Mouse (Mus musculus) forebrain, embryonic 15.5 days (tissue): ENCODE results near the gene Tmprss6. TPM values are rescaled to one million over a fixed set of nuclear protein-coding genes. Genes with fewer than 3 reads are reported as not detected.

Experiments used
- ATAC-seq: fragments of 200-750 bp; cut with Nextera tagmentation; replicated peaks from 2 replicates; pipeline ENCODE4 v1.8.0; 2017; ENCODE audit warnings: mild to moderate bottlenecking, moderate TSS enrichment, moderate library complexity
- H3K27ac ChIP-seq: fragments of 300-500 bp; sonication (generic); replicated peaks from 2 replicates; pipeline ENCODE4 v1.5.1; 2015; ENCODE audit warnings: mild to moderate bottlenecking, inconsistent platforms
- H3K27me3 ChIP-seq: fragments of 300-500 bp; sonication (generic); 2 replicates; pipeline ENCODE4 v1.6.1; 2015; ENCODE audit warnings: inconsistent platforms
- H3K36me3 ChIP-seq: fragments of 300-500 bp; sonication (generic); 2 replicates; pipeline ENCODE4 v1.6.1; 2015; ENCODE audit warnings: mild to moderate bottlenecking, inconsistent platforms
- H3K4me1 ChIP-seq: fragments of 300-500 bp; sonication (generic); 2 replicates; pipeline ENCODE4 v1.6.1; 2015; ENCODE audit warnings: inconsistent platforms
- H3K4me2 ChIP-seq: fragments of 300-500 bp; sonication (generic); replicated peaks from 2 replicates; pipeline ENCODE4 v1.6.1; 2015; ENCODE audit warnings: mild to moderate bottlenecking, inconsistent platforms
- H3K4me3 ChIP-seq: fragments of 300-500 bp; sonication (generic); 2 replicates; pipeline ENCODE4 v1.5.1; 2015; ENCODE audit warnings: mild to moderate bottlenecking, inconsistent platforms
- H3K9ac ChIP-seq: fragments of 300-500 bp; sonication (generic); replicated peaks from 2 replicates; pipeline ENCODE4 v1.6.1; 2015; ENCODE audit warnings: mild to moderate bottlenecking, inconsistent platforms
- H3K9me3 ChIP-seq: fragments of 300-500 bp; sonication (generic); 2 replicates; pipeline ENCODE4 v1.6.1; 2016; ENCODE audit warnings: inconsistent platforms
- WGBS: fragments of 180-500 bp; shearing (Covaris S2); methylation state at CpG from one replicate; pipeline ENCODE4 v1.1.7; 2015; ENCODE audit warnings: mixed read lengths; 5-methylcytosine and 5-hydroxymethylcytosine counted together
- polyA plus RNA-seq: library from polyadenylated mRNA; unstranded; fragments of >200 nt; fragmentation: Nextera tagmentation; extraction: Ambion mirVana; gene quantifications from 2 replicates; pipeline ENCODE4 v1.2.1, GENCODE M21; 2015

The Tmprss6 gene
- polyA plus RNA-seq, 1 experiment from 2014 or later, result 0.34 TPM

DNA sequence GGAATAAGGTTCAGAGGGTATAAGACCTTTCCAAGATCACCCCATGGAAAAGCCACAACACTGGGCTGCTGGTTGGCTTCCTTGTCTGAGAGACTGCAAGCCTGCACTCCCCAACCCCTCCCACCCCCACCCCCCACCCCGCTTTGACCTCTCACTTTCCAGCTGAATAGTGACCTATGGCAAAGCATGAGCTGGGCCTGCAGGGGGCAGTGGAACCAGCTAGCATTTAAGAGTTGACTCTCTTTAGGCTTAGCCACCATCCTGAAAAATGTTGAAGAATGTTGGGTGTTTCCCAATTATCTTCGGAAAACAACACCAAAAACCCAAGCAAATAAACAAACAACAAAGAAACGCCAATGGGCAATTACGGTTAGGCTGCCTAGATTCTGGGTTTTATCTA, 43.2 kb downstream of the Tmprss6 start:
- H3K9me3 ChIP-seq, result no peaks in the 10 kb centered on the region
- H3K4me2 ChIP-seq, result no peak overlapping the region
- no peak for ATAC-seq
- H3K4me3 ChIP-seq, result no peak overlapping the region
- WGBS, result 72% methylated on average over 4 of the region's 4 CpGs
- no peaks in the 10 kb centered on the region for H3K36me3 ChIP-seq
- H3K27me3 ChIP-seq, result no peaks in the 10 kb centered on the region
- H3K27ac ChIP-seq, result no peak overlapping the region
- no peak overlapping the region for H3K9ac ChIP-seq
- peaks cover 13% of the 10 kb centered on the region for H3K4me1 ChIP-seq

DNA sequence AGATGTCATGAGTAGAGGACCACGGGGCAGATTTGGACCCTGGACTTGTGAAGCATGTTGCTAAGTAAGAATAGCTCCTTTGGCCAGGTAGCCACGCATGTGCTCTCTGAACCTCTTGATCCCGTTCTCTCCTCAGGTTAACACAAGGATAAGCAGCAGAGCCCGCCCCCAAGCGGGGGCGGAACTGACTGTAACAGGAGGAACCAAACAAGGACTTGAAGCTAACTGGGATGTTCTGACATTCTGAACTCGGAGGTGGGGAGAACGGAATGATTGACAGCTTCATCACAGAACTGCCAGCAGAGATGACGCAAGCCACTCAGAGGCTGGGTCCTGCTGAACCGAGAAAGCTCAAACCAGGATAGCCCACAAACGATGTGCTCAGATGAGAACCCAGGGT, 43.9 kb downstream of the Tmprss6 start:
- no peaks in the 10 kb centered on the region for H3K9me3 ChIP-seq
- H3K4me3 ChIP-seq, result no peak overlapping the region
- WGBS, result 31% methylated on average over 11 of the region's 11 CpGs
- no peak for ATAC-seq
- no peaks in the 10 kb centered on the region for H3K27me3 ChIP-seq
- H3K4me1 ChIP-seq, result peaks cover 6% of the 10 kb centered on the region
- H3K36me3 ChIP-seq, result no peaks in the 10 kb centered on the region
- H3K27ac ChIP-seq, result no peak overlapping the region
- H3K4me2 ChIP-seq, result no peak overlapping the region
- no peak overlapping the region for H3K9ac ChIP-seq

GRCm38 (mm10) chr15:78422046-78422956, 46.1 kb downstream of the Tmprss6 start:
- Histone ChIP-seq H3K9ac (no peak overlapping the region), H3K36me3 (no peaks in the 10 kb centered on the region), H3K4me3 (no peak overlapping the region), H3K4me2 (no peak overlapping the region), H3K27ac (no peak overlapping the region), H3K9me3 (no peaks in the 10 kb centered on the region), H3K27me3 (no peaks in the 10 kb centered on the region), H3K4me1 (no peaks in the 10 kb centered on the region; the same call in 1 of the 2 replicates)
- 16% methylated on average over 16 of the region's 16 CpGs for WGBS
- peak; percentile 77 for ATAC-seq

GRCm38 (mm10) chr15:78420395-78420794, 48.0 kb downstream of the Tmprss6 start:
- no peak overlapping the region for H3K4me3 ChIP-seq
- no peak for ATAC-seq
- no peaks in the 10 kb centered on the region for H3K9me3 ChIP-seq
- WGBS, result 78% methylated on average over 13 of the region's 13 CpGs
- H3K4me2 ChIP-seq, result no peak overlapping the region
- H3K9ac ChIP-seq, result no peak overlapping the region
- H3K36me3 ChIP-seq, result no peaks in the 10 kb centered on the region
- no peak overlapping the region for H3K27ac ChIP-seq
- no peaks in the 10 kb centered on the region for H3K27me3 ChIP-seq
- no peaks in the 10 kb centered on the region; the same call in 1 of the 2 replicates for H3K4me1 ChIP-seq

DNA sequence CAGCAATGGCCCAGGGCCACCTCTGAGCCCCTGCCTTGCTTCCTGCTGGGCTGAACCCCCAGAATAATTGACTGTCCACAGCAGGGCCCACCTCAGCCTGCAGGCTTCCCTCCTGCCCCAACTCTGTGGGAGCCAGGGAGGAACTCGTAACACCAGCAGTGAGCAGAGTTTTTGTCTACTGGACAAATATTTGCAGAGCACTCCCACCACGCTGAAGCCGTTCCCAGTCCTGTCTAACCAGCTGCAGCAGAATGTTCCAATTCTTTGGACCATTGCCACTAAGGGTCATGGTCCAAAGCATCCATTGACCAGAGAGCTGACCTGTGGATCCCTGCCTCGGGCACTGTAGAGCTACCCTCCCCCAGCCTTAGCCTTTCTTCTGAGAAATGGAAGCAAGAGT, 51.5 kb downstream of the Tmprss6 start:
- no peak overlapping the region for H3K9ac ChIP-seq
- ATAC-seq, result no peak
- H3K9me3 ChIP-seq, result no peaks in the 10 kb centered on the region
- H3K27ac ChIP-seq, result no peak overlapping the region
- no peaks in the 10 kb centered on the region for H3K4me1 ChIP-seq
- H3K27me3 ChIP-seq, result no peaks in the 10 kb centered on the region
- H3K4me3 ChIP-seq, result no peak overlapping the region
- no peak overlapping the region for H3K4me2 ChIP-seq
- WGBS, result 14% methylated on average over 4 of the region's 4 CpGs
- no peaks in the 10 kb centered on the region; the same call in 1 of the 2 replicates for H3K36me3 ChIP-seq

- 96% methylated on average over 8 of the region's 8 CpGs for WGBS
- Histone ChIP-seq H3K27ac (no peak overlapping the region), H3K4me3 (no peak overlapping the region)
Measured at GRCm38 (mm10) chr15:78414157-78414556, 54.3 kb downstream of the Tmprss6 start.

DNA sequence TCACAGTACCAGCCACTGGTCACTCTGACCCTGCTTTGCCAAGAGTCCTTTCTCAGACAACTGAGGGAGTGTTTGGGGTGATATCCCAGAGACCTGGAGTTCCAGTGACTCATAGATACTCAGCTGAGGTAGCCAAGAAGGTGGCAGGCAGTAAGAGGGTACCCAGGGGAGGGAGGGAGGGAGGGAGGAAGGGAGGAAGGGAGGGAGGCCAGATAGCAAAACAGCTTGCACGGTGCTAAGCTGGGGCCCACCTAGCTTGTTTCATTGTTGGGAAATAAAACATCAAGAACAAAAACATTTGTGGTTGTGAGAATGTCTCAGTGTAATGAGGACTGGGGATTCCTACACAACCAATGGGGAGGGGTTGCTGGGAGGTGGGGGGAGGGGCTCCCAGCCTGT, 54.7 kb downstream of the Tmprss6 start:
- no peak overlapping the region for H3K9ac ChIP-seq
- no peak overlapping the region for H3K4me3 ChIP-seq
- peaks cover 15% of the 10 kb centered on the region for H3K4me1 ChIP-seq
- H3K27me3 ChIP-seq, result peaks cover 25% of the 10 kb centered on the region
- H3K9me3 ChIP-seq, result no peaks in the 10 kb centered on the region
- 47% methylated on average over 1 of the region's 1 CpGs for WGBS
- H3K36me3 ChIP-seq, result no peaks in the 10 kb centered on the region; the same call in 1 of the 2 replicates
- no peak overlapping the region for H3K4me2 ChIP-seq
- no peak for ATAC-seq
- H3K27ac ChIP-seq, result no peak overlapping the region

More at GRCm38 (mm10) chr15:78414157-78414556, 54.3 kb downstream of the Tmprss6 start:
- Histone ChIP-seq H3K4me2 (no peak overlapping the region), H3K27me3 (peaks cover 20% of the 10 kb centered on the region), H3K36me3 (no peaks in the 10 kb centered on the region; the same call in 1 of the 2 replicates), H3K4me1 (peaks cover 15% of the 10 kb centered on the region), H3K9me3 (no peaks in the 10 kb centered on the region), H3K9ac (no peak overlapping the region)
- ATAC-seq, result no peak

GRCm38 (mm10) chr15:78413083-78413718, 55.2 kb downstream of the Tmprss6 start:
- Histone ChIP-seq H3K27me3 (peaks cover 28% of the 10 kb centered on the region), H3K4me3 (no peak overlapping the region), H3K4me2 (no peak overlapping the region), H3K9me3 (no peaks in the 10 kb centered on the region), H3K4me1 (peaks cover 15% of the 10 kb centered on the region), H3K27ac (no peak overlapping the region), H3K36me3 (no peaks in the 10 kb centered on the region; the same call in 1 of the 2 replicates), H3K9ac (no peak overlapping the region)
- no peak for ATAC-seq
- WGBS, result 89% methylated on average over 14 of the region's 14 CpGs

- peak overlapping the region; percentile 24 for H3K4me3 ChIP-seq
- H3K4me1 ChIP-seq, result peaks cover 38% of the 10 kb centered on the region
- no peak for ATAC-seq
- H3K36me3 ChIP-seq, result no peaks in the 10 kb centered on the region; the same call in 1 of the 2 replicates
- H3K9ac ChIP-seq, result 0 out of 2 replicates have a peak overlapping the region, but pooled peaks have one; percentile 2
- no peaks in the 10 kb centered on the region for H3K9me3 ChIP-seq
- 6% methylated on average over 12 of the region's 12 CpGs for WGBS
- no peak overlapping the region for H3K27ac ChIP-seq
- peaks cover 28% of the 10 kb centered on the region for H3K27me3 ChIP-seq
- peak overlapping the region; percentile 38 for H3K4me2 ChIP-seq
Measured at GRCm38 (mm10) chr15:78409570-78410052, 58.8 kb downstream of the Tmprss6 start.

- under 1% methylated on average over 39 of the region's 40 CpGs for WGBS
- Histone ChIP-seq H3K27ac (peak within 1 kb of the TSS; percentile 96), H3K4me2 (peak within 1 kb of the TSS; percentile 76), H3K27me3 (peaks cover 28% of the 10 kb centered on the region), H3K9ac (peak within 1 kb of the TSS; percentile 87), H3K4me1 (peaks cover 68% of the 10 kb centered on the region), H3K4me3 (peak within 1 kb of the TSS; percentile 85), H3K9me3 (no peaks in the 10 kb centered on the region), H3K36me3 (no peaks in the 10 kb centered on the region)
- peak; percentile 87 for ATAC-seq
Measured at GRCm38 (mm10) chr15:78406293-78406934, 62.0 kb downstream of the Tmprss6 start, which contains the start of gene Mpst. Gene Mpst (plus strand): TSS chr15:78406416.

DNA sequence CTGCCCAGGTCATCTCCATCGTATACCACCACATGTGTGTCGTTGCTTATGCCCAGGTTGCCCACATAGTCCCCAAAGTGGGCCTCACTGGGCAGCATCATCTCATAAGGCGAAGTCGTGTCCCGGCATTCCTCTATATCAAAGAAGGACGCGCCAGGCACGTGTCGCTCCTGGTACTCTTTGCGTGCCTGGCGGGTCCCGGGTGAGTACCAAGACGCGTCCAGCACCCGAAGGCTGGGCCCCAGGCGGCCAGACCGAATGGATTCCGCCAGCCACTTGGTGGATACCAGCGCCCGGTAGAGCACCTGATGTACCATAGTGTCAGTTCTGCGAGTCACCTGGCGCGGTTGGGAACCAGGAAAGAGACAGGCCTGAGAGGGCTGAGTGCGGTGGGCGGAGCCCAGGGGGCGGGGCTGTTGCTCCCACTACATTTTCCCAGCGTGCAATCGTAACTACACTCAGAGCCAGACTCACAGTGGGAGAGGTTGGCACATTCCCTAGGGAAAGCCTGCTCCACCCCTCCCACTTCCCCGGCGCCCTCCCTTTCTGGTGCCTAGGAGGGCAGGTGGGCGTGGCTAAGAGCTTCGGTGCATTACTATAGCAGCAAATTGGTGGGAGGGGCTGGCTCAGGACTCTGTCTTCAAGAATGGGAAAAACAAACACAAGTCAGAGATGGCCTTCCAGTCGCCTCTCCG, 62.8 kb downstream of the Tmprss6 start, which contains the start of gene Tst:
Gene Tst, minus strand, starts transcription at position 391 of the 695 bp plus-strand sequence.
- Histone ChIP-seq H3K4me1 (peaks cover 66% of the 10 kb centered on the region), H3K4me3 (peak within 1 kb of the TSS; percentile 85), H3K4me2 (peak within 1 kb of the TSS; percentile 76), H3K9me3 (no peaks in the 10 kb centered on the region), H3K36me3 (no peaks in the 10 kb centered on the region), H3K27me3 (peaks cover 22% of the 10 kb centered on the region), H3K9ac (peak within 1 kb of the TSS; percentile 87), H3K27ac (peak within 1 kb of the TSS; percentile 96)
- ATAC-seq, result peak; percentile 73
- 1% methylated on average over 34 of the region's 34 CpGs for WGBS
